Mouse (Mus musculus) MEL (cell line): ENCODE measurements around the gene Ostm1.

Experiments
- BHLHE40 ChIP-seq: IDR thresholded peaks from 2 replicates; pipeline ENCODE4 v1.6.1; 2012; ENCODE audit warnings: low read depth, mild to moderate bottlenecking, inconsistent platforms, low read length, improper control_type of control experiment, borderline replicate concordance
- CHD1 ChIP-seq: IDR thresholded peaks from 2 replicates; pipeline ENCODE4 v1.6.1; 2012; ENCODE audit warnings: low read depth, mild to moderate bottlenecking, inconsistent platforms, low read length, improper control_type of control experiment
- CHD2 ChIP-seq: IDR thresholded peaks from 2 replicates; pipeline ENCODE4 v1.6.1; 2011; ENCODE audit warnings: low read length, improper control_type of control experiment
- CTCF ChIP-seq, 3 experiments: IDR thresholded peaks in 2 of 3; conservative IDR thresholded peaks in 1 of 3; 2 replicates each; pipeline ENCODE4 v1.5.1; 2011 to 2012; ENCODE audit warnings: low read length in 3 of 3, low read depth in 2 of 3, mild to moderate bottlenecking in 2 of 3, improper control_type of control experiment in 1 of 3, inconsistent platforms in 1 of 3, mixed read lengths in 1 of 3, moderate library complexity in 1 of 3; ENCODE audit not compliant: control insufficient read depth in 1 of 3, insufficient read depth in 1 of 3, poor library complexity in 1 of 3, severe bottlenecking in 1 of 3
- GABPA ChIP-seq: IDR thresholded peaks from 2 replicates; pipeline ENCODE4 v1.6.1; 2012; ENCODE audit warnings: low read depth, mild to moderate bottlenecking, inconsistent platforms, low read length, improper control_type of control experiment, moderate library complexity
- GATA1 ChIP-seq: IDR thresholded peaks from 2 replicates; pipeline ENCODE4 v1.6.1; 2011; ENCODE audit warnings: low read depth, low read length, improper control_type of control experiment
- MEF2A ChIP-seq: IDR thresholded peaks from 2 replicates; pipeline ENCODE4 v1.6.1; 2014; ENCODE audit warnings: low read depth, mild to moderate bottlenecking, inconsistent platforms, low read length, improper control_type of control experiment; ENCODE audit not compliant: poor library complexity, insufficient replicate concordance, severe bottlenecking; ENCODE audit errors: extremely low read depth
- MYC ChIP-seq: IDR thresholded peaks from 2 replicates; pipeline ENCODE4 v1.6.1; 2011; ENCODE audit warnings: low read depth, mild to moderate bottlenecking, low read length, improper control_type of control experiment, moderate library complexity
- POLR2A ChIP-seq, 2 experiments: IDR thresholded peaks; 2 replicates each; pipeline ENCODE4 v1.6.1; 2011 to 2012; ENCODE audit warnings: low read length in 2 of 2, mild to moderate bottlenecking in 2 of 2, control low read depth in 1 of 2, improper control_type of control experiment in 1 of 2, low read depth in 1 of 2, moderate library complexity in 1 of 2; ENCODE audit not compliant: control insufficient read depth in 1 of 2, insufficient read depth in 1 of 2, poor library complexity in 1 of 2
- POLR2AphosphoS5 ChIP-seq: IDR thresholded peaks from 2 replicates; pipeline ENCODE4 v1.6.1; 2012; ENCODE audit warnings: low read depth, borderline replicate concordance, mild to moderate bottlenecking, inconsistent platforms, low read length, moderate library complexity, mixed read lengths
- RAD21 ChIP-seq: IDR thresholded peaks from 2 replicates; pipeline ENCODE4 v1.6.1; 2011; ENCODE audit warnings: mild to moderate bottlenecking, low read depth, low read length, improper control_type of control experiment
- SMC3 ChIP-seq: IDR thresholded peaks from 2 replicates; pipeline ENCODE4 v1.6.1; 2011; ENCODE audit warnings: low read depth, low read length, improper control_type of control experiment
- TAL1 ChIP-seq: IDR thresholded peaks from 2 replicates; pipeline ENCODE4 v1.6.1; 2012; ENCODE audit warnings: mild to moderate bottlenecking, inconsistent platforms, low read length, moderate library complexity, mixed read lengths
- ZMIZ1 ChIP-seq: IDR thresholded peaks from 2 replicates; pipeline ENCODE4 v1.6.1; 2012; ENCODE audit warnings: low read depth, mild to moderate bottlenecking, inconsistent platforms, low read length, improper control_type of control experiment, moderate library complexity

- no peak for TF ChIP-seq BHLHE40
- no peak for TF ChIP-seq MEF2A
- no peak for TF ChIP-seq RAD21
- no peak for TF ChIP-seq CTCF (IDR thresholded peaks at IDR 0.05 in 2 of 3, conservative IDR thresholded peaks at IDR 0.05 in 1 of 3; ENCODE audit: control insufficient read depth in 1 of 3, insufficient read depth in 1 of 3, low read depth in 2 of 3, low read length in 3 of 3, poor library complexity in 1 of 3, severe bottlenecking in 1 of 3)
- no peak for TF ChIP-seq GATA1
- no peak for TF ChIP-seq MYC
- no peak for TF ChIP-seq POLR2AphosphoS5
- no peak for TF ChIP-seq SMC3
- TF ChIP-seq ZMIZ1 = no peak
- TF ChIP-seq CHD2 = no peak
- TF ChIP-seq CHD1 = no peak
- TF ChIP-seq POLR2A (IDR thresholded peaks at IDR 0.05; ENCODE audit: control insufficient read depth in 1 of 2, insufficient read depth in 1 of 2, low read depth in 1 of 2, low read length in 2 of 2, poor library complexity in 1 of 2) = peak in 1 of 2 experiments; percentile 55; a peak in 2 of 4 replicates
- no peak for TF ChIP-seq TAL1
- TF ChIP-seq GABPA = no peak
These were observed 97.0 kb downstream of the Ostm1 start for GRCm38 (mm10) chr10:42680582-42681001.
